Mouse (Mus musculus) induced T-regulatory cell, adult 2 months (primary cell): ENCODE results near the gene Hivep2.
A peak's percentile ranks its signal among the peaks of the same experiment; 100 is the strongest.

Source experiments
- DNase-seq: peaks from one replicate; pipeline ENCODE4 v3.0.0-alpha.2; 2012; ENCODE audit warnings: low read depth

The Hivep2 gene

DNA sequence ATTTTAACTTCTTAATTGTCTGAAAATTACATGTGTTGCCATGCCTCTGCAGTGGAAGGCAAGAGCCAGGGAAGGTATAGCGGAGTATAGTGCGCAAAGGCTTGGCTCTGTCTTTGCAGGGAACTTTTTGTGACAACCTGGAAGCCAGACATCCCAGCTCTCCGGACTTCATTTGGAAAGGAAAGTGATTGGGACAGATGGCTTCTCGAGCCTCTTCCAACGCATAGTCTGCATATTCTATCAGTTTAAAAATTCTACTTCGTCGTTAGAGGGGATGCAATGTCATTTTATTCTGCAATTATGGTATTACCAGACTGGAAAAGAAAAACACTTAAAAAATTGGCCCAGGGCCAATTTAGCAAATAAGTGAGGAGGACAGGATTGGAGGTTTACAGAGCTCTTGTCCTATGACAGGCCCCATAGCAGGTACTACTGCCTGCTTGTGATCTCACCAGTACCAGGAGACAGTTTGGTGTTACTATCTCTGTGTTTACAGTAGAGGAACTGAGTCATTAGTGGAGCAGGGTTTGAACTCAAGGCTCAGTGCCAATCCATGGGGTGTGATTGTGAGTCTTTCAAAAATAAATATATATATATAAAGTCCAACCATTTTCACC is 7.8 kb downstream of the Hivep2 start:
- peak; percentile 17 for DNase-seq

DNA sequence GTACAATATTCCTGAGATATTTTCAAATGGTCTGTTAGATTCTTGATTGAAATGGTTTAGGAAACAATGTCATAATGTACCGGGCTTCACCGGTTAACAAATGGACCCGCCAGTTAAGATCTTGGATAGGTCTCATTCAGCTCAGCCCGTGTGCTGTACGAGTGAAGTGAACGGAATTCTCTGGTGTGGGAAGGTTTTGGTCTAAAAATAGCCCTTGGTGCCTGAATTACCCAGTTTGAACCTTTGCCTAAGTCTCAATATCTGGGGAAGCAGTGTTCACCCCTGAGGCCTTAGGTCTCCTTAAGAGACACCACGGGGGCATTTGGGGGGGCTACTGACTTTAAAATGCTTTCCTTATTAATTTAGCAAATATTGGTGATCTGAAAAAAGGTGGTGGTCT is 8.6 kb downstream of the Hivep2 start:
- no peak for DNase-seq

GRCm38 (mm10) chr10:13975861-13976260 is 10.0 kb downstream of the Hivep2 start:
- DNase-seq, result no peak

DNA sequence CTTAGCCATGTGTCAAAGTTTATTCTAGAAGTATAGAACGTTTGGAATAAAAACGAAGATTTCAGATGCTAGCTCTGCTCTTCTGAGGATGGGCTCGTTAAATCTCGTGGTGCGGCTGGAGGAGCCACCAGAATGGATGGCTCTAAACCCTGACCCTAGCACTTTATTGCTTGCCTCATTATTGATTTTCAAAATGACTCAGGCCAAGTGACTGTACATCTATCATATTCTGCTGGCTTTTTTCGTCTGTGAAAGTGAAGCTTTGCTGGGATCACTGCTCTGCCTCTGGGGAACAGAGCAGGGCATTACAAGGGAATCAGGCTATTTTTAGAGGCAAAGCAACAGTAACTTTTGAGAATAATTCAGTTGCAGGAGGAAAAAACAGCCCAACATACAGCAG is 10.4 kb downstream of the Hivep2 start:
- DNase-seq, result no peak

GRCm38 (mm10) chr10:13982271-13982670 is 16.4 kb downstream of the Hivep2 start:
- DNase-seq, result peak; percentile 72

DNA sequence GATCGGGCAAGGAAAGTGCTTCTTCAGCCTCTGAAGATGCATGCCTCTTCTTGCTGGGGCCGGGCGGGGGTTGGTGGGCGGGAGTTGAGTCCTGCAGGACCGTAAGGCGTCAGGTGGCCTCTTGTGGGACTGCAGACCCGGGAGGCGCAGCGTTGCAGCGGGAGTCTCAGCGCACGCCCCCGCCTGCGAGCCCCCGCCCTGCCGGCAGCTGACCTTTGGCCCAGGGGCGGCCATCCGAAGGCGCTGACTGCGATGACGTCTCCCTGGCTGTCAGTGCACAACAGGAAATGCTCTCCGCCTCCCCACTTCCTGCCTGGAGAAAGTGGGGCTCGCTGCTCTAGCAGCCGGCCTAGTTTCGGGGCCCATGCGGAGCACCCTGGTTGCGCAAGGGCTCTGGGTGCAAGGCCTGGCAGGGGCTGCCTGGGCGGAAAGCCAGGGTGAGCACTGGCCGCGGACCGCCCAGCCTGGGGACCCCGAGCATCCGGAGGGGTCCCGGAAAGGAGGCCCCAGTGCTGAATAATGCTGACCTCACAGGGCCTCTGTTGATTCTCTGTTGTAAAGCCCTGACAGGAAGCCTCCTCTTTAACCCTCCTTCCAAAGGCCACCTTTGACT is 17.0 kb downstream of the Hivep2 start:
- DNase-seq, result peak; percentile 94

DNA sequence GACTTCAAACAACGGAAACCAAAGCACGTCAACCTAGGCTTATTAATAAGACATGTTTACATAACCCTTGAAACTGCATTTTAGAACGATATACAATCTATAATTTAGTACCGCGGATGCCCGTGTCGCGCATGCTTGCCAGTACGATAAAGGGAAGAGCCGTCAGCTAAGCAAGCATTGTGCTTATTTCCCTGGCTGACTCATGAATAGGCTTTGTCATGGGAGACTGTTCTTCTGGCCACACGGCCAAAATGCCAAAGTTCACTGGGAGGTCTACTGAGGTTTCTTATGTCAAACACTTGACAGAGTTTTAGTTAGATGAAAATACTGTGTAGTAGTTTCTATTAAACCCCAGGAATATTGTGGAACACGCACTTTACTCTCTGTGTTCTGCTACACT is 17.8 kb downstream of the Hivep2 start:
- peak; percentile 79 for DNase-seq

- DNase-seq, result peak; percentile 48
Observed at GRCm38 (mm10) chr10:13984233-13984632, 18.4 kb downstream of the Hivep2 start.

GRCm38 (mm10) chr10:13986539-13986938 is 20.7 kb downstream of the Hivep2 start:
- no peak for DNase-seq

- no peak for DNase-seq
Observed at GRCm38 (mm10) chr10:13987336-13987735, 21.5 kb downstream of the Hivep2 start.

DNA sequence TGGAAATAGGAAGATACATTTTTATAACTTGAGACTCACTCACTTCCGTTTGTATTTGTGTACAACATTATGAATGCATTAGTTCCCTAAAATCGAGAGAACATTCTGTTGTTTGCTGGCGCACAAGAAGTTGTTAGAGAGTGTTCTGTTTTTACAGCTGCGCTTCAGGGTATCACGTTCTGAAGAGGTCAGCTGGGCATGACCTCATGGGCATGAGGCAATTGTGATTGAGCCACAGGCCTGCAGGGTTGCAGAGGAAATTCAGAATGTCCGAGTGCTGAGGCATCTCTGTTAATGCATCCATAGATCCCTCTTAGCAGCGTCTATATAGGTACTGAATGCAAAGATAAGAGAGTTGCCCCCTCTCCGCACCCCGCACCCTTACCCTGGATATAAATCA is 22.4 kb downstream of the Hivep2 start:
- DNase-seq, result no peak

GRCm38 (mm10) chr10:13988757-13989156 is 22.9 kb downstream of the Hivep2 start:
- DNase-seq, result peak; percentile 19

DNA sequence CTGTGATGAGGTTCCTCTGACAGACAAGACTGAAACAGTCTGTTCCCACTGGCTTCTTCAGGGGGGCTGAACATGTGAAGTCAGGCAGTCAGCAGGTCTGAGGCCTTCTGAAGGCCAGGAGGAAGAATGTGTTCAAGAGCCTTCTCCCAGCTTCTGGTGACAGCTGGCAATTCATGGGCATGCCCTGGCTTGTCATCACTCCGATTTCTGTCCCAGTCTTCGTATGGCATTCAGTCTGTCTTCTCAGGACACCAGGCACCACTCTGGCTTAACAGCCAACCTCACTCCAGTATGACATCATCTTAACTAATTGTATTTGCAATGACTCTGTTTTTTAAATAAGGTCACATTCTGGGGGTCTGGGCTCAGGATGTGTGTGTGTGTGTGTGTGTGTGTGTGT is 25.0 kb downstream of the Hivep2 start:
- no peak for DNase-seq

DNA sequence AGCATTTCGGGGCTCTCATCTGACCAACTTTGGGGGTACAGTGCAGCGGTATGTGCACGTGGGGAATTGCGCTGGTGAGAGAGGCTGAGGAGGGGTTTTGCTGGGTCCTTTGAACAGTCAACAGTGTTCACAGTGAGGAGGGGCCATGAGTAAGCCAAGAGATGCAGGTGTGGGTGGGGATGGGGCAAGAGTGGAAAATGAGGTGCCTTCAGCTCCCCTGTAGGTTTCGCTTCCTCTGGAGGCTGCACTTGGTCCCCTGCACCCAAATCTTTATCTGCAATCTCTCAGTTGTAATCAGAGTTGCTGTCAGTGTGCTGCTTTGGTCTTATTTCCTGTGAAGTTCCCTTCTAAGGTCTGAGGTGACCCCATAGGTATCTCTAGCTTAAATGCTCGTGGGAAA is 27.5 kb downstream of the Hivep2 start:
- DNase-seq, result peak; percentile 91

GRCm38 (mm10) chr10:13997336-13997735 is 31.5 kb downstream of the Hivep2 start:
- DNase-seq, result peak; percentile 81

GRCm38 (mm10) chr10:14004769-14005517 is 39.1 kb downstream of the Hivep2 start:
- DNase-seq, result no peak

DNA sequence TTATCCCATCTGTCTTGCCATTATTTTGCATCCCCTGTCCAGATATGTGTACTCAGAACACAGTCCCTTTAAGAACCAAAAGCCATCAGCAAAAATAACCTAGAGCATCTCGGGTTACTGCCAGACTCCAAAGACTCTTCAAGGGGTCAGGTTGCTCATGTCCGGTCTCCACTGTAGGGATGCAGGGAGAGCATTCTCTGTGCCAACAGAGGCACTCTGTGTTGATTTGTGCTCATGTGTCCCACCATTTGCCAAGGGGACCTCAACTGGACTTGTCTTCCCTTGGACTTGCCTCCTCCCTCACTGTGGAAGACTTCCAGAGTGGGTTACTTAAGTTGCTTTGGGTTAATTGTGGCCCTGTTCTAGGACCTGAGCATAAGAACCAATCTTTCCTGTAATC is 43.8 kb downstream of the Hivep2 start:
- no peak for DNase-seq

DNA sequence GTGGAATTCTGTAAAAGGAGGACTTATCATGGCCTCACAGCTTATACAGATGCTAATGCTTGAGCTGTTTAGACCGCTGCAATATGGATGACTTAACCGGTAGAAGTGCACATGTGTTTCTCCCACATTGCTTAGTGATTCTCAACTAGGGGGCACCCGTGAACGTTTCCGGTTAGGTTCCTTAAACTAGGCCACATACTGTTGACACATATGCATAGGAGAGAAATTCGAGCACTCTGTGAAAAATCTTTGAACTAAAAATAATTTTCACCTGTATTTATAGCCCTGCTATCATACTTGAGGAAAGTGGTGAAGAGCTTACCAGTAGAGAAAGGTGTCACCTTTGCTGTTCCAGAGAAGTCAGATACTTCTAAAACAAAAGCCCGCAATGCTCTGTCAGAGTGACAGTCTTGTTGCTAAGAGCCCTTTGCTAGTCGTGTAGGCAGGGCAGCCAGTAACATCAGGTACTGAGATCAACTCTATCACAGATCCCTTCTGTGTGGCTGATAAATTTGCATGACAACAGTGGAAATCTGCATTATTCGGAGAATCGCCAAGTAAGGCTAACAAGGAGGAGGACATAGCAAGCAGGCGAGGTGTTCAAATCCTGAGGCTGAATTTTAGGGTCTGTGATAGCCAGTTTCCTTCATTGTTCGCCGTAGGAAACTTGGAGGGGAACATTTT is 50.6 kb downstream of the Hivep2 start:
- peak; percentile 79 for DNase-seq

DNA sequence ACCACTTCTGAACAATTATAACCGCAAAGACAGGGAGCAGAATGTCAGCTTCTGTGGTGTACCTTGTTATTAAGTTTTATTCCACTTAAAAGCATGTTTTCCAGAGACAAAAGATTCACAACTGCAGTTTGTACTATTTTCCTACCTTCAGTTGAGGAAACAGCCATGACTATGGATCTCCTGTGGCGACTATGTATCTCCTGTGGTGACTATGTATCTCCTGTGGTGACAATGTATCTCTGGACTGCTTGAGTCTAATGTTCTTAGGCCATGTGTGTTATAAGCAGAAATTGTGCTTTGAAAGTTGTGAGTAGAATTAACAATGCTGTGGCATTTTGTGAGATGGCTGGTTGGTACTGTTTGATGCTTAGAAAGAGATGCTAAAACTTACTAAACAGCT is 51.5 kb downstream of the Hivep2 start:
- no peak for DNase-seq

DNA sequence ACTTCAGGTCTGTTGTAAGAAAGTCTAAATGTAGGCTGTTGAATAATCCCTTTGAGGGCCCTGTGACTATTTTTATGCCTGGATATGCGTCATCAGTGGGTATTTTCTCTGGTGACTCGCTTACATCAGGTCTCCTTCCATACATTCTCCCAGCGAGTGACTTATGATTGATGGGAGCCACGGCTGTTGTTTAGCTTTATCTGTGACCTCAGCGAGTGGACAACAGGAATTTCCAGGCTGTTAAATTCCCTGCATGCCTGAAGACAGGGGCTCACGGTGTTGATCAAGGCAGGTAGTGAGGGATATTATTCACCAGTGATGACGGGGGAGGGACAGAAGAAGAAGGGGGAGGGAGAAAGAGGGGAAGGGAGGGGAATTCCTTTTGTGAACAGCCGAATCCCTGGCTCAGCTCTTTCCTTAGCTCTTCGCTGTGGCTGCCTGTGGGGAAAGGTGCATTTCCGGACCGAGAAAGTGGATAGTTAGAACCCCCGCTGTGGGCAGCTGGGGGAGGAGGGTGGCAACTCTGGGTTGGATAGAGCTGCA is 52.0 kb downstream of the Hivep2 start:
- DNase-seq, result peak; percentile 81

DNA sequence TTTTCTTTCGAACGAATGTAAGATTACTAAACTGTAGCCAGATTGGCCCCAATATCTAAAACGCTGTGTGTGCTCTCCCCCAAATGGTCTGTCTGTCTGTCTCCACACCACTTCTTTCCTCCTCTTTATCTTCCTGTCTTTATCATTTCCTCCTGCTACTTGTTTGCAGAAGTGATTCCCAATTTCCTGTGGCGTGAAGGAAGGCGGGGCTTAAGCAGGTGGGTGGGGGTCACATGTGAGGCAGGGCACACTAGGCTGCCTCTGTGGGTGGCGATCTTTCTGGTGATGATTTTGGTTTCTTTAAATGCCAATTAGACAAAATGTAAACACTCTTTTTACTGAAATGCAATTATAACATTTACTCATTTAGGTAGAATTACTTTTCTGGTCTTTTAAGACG is 52.8 kb downstream of the Hivep2 start:
- peak; percentile 66 for DNase-seq

- peak; percentile 55 for DNase-seq
Observed at GRCm38 (mm10) chr10:14019198-14019597, 53.3 kb downstream of the Hivep2 start.

GRCm38 (mm10) chr10:14020253-14020652 is 54.4 kb downstream of the Hivep2 start:
- no peak for DNase-seq
